Mouse (Mus musculus): ENCODE data around the gene Khdc3.
"Not testable (repeated sequence)": the region's sequence is repeated elsewhere in the genome, so short reads cannot be mapped to it uniquely, and the experiment has no call there.

Khdc3 gene

DNA sequence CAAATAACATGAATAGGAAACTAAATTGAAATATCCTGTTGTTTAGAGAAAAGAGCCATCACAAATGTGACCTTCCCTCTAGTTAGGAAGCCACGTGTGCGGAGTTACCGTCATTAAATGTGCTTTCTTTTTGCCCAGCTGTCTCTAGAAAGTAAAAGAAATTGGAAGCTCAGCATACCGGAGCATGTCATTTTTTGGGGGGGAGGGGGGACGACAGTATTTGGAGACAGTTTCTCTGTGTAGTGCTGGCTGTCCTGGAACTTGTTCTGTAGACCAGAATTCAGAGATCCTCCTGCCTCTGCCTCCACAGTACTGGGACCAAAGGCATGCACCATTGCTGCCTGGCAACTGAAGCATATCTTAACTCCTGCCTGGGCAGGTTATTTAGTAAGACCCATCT, at the start of gene Khdc3:
Gene Khdc3, plus strand, starts transcription at position 301 of the 400 bp plus-strand sequence.
- DNase-seq: no peak

DNA sequence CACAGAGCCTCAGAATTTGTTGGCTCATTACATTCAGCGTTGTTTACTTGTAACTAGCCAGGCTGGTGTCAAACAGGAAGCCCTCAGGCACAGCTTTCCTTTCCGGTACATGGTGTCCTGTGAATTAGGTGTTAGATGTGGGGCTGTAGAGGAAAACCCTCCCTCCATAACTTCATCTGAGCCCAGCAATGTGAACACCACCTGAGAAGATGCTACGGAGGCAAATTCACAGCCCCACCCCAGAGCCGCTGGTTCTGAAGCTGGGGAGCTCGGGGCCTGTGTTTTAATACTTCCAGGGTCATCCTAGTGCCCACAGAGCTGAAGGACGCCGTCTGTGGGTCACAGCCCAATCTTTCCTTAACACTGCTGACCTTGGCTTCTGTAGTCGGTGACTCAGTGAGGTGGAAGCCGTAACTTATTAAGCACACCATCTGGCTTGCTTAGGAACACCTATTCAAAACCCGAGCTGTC, 46.2 kb upstream of the Khdc3 start:
- no peak for DNase-seq

DNA sequence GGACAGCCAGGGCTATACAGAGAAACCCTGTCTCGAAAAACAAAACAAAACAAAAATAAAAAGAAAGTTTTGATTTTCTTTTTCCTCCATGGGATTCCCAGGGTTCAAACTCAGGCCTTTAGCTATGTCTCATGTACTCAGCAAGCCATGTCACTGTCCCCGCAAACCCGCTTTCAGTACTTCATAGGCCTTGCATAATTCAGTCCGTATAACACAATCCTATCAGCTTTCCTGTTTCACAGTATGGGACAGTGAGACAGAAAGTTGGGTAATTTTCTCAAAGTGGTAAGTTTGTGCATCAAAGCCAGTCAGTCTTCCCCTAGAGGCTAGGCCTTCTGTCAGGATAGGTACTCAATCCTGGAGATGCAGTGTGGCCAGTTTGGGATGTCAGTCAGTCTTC, 42.4 kb upstream of the Khdc3 start:
- no peak for DNase-seq

DNA sequence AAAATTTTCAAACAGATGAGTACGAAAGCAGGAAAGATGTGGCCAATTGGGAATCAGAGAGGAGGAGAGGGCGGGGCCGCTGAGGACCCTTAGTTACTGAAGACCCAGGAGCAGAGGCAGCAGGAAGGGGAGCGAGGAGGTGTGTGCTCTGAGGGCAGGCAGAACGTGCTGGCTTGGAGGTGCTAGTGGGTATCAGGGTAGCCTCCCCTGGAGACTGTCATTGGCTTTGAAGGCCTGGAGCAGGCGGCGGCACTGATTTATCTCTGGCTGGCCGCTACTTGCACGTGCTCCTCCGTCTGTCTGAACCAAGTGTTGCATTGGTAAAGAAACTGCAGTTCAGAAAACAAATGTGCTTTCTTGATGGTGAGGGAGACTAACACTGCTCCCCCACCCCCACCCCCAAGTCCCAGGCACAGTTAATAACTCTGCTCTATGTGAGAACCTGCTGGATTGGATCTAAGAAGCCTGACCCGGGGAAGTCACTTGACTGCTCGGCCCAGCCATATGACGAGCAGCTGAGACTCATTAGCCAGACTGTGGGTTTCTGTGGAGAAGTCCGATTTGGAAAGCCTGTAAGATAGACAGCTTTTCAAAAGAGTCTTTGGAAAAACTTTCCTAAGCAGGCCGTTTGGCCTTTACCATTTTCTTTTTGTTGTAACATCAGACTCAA, 37.9 kb upstream of the Khdc3 start:
- no peak for DNase-seq

DNA sequence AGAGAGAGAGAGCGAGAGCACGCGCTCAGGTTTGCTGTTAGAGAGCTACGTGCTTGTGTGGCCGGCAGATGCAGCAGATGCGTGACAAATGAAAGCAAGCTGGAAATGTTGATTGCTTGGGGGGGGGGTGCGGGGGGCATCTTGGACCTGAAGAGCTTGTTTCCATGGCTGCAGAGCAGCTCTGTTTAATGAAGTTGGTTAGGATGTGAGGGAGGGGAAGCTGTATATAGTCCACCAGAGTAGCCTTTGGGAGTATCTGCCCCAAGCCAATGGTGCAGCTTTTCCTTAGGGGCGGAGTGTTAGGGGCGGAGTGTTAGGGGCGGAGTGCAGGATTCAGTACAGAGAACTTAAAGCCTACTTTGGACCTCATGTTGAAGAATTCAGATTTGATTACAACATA, 34.5 kb upstream of the Khdc3 start:
- no peak for DNase-seq

DNA sequence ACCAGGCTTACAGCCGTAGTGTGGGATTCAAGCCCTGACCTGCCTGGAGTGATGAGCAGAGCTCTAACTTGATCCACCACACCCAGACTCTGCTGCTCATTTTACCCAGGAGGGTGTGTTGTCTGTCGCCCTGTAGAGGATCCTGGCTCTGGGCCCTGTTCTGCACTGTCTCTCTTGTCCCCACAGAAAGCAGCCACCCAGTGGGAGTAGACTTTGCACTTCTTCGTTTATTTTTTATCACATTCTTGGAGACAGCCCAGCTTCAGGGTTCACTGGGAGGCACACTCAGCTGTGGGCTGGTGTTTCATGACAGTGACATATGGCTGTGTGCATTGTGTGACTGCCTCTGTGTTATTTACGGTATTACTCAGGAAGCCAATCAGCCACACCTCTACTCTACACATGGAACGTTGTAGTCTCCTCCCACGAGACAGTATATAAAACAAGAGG, 33.4 kb upstream of the Khdc3 start:
- DNase-seq: no peak

DNA sequence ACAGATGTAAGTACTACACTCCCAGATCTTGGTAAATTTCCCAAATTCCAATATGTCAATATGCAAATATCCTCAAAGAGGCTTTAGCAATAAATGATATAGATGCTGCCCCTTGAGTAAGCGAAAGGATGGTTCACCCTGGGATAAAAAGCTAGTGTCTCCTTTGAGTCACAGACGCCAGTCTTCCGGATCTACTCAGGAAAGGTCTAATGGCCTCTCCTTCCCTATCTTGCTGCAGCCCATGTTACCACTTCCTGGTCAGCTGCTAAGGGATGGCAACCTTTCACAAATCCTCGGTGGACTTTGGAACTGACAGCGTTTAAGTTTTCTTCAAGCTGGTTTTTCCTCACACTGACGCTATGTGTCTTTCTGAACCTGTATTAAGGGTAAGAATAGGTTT, 32.9 kb upstream of the Khdc3 start:
- no peak for DNase-seq

DNA sequence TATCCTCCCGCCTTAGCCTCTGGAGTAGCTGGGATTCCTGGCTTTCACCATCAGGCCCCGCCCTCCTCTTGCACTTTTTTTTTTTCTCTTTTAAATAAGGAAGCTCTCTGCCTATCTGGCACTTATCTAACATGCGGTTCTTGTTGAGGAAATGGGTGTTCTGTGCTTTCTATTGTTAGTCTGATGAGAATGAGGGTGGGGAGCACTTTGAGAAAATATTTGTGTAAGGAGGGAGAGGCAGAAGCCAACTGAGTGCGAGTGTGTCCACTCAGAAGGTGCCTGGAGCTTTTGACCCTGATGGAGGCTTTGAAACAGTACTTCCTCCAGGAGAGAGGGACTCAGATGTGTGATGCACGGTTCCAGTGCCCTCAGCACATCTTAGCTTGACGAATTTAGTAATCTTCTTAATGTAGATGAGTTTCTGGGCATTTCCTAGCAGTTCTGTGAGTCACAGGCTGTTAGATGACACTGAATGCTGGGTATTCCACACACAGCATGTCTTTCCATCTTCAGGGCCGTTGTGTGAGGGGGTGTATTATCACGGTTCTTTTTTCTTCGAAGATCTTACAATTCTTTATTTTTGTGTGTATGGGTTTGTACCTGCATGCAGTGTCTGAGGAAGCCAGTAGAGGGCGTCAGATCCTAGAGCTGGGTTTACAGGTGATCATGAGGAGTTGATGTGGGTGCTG, 30.5 kb upstream of the Khdc3 start:
- DNase-seq: no peak

DNA sequence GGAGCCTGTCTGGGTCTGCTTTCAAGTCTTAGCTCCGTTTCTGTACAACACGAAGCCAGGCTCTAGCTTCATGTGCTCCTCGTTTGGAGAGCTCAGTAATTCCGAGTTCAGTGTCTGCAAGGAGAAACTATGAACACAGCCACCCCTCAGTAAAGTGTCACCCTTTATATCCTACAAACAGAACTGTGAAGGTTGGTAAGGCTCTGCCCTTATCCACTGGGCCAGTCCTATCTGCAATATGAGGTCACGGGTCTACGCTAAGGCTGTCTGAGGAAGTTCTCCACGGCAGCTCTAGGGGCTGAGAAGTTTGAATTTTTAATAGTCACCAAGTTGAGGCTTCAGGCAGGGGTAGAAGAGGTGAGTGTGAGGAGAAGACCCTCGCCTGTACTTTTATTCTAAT, 29.2 kb upstream of the Khdc3 start:
- no peak for DNase-seq

DNA sequence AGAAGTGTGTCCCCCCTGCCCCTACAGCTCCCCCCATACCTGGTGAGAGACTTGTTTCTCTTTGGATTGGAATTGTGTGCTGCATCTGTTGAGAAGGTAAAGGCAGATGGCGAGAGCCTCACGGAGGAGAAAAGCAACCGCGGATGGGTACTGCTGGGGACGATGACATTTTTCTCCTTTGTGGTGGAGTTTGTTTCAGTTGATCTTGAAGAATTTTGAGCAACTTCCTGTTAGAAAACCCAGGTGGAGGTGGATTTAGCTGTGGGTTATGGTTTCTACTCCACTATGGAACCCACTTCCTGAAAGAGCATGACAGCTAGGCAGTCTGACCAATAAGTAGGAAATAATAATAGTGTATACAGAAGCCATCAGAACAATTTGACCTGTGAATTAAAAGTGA, 28.5 kb upstream of the Khdc3 start:
- DNase-seq: peak; percentile 53

DNA sequence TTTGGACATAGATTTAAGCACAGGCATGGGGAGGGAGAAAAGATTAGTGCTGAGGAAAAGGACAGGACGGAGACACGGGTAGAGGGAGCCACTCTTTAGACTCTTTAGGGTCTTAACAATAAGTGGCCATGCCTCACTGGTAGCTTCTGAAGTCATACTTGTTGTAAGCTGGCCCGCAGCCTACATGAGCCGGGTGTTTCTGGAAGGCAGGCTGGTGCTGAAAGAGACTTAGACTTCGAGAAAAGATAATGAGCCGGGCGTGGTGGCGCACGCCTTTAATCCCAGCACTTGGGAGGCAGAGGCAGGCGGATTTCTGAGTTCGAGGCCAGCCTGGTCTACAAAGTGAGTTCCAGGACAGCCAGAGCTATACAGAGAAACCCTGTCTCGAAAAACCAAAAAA, 22.3 kb upstream of the Khdc3 start:
- not testable (repeated sequence) for DNase-seq

DNA sequence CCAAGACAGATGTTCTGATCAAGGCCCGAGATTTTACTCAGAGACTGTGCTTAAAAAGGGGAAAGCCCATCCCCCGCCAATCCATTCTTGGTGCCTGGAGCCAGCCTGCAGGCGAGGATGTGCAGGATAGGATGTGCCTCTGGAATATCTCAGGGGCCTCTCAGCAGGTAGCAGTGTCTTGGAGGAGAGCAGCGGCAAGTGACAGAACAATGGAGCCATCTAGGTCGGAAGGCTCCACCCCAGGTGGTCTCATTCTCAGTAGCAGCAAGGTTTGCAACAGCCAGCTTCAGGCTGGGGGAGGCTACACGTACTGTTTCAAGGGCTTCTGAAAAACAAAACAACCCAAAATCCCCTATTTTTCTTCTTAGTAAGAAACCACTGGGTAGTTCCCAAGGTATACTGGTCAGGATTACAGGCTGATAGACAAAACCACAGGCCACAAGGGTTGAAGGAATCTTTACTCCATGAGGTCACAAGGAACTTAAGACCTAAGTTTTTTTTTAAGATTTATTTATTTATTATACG, 21.8 kb upstream of the Khdc3 start:
- DNase-seq: peak; percentile 46

DNA sequence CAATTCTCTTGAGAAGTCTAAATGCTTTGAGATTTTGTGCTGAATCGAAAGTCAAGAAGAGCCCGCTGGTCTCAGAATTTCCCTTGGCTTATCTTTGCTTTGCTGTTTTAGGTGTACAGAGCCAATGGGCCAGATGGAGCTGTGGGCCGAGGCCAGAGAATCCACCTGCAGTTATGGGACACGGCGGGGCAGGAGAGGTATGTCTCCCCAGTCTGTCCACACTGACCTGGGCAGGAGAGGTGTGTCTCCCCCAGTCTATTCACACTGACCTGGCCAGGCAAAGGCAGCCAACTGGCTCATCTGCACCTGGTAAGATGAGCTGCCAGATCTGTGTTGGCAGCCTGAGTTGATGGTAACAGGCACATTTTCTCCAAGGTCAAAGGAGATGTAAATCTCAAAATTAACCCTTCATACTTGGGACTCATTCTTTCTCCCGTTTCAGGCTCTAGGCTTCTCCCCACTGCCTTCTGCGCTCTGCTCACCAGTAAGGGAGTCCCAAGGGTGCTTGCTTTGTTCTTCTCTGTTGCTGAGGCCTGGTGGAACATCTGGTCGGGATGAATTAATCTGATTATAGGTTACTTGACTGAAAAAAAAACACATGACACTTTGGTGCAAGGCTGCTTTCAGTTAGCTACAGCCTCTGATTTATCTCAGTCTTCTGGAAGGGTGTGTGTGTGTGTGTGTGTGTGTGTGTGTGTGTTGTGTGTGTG, 19.2 kb upstream of the Khdc3 start:
- no peak for DNase-seq

DNA sequence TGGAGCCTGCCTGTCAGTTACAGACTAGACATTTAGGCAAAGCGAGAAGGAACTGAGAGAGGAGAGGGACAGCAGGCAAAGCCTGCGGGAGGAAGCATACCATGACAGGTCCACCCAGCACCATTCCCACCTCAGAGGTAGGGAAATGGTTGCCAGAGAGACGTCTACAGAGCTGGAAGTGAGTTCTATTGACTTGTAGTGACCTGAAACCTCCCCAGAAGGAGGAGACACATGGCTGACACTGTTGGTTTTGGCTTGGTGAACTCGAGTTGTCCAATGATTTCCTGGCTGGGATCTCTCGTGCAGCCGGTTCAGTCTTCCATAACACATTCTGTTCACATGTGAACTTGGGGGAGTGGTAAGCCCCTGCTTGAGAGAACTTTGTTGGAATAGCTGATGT, 17.7 kb upstream of the Khdc3 start:
- no peak for DNase-seq

DNA sequence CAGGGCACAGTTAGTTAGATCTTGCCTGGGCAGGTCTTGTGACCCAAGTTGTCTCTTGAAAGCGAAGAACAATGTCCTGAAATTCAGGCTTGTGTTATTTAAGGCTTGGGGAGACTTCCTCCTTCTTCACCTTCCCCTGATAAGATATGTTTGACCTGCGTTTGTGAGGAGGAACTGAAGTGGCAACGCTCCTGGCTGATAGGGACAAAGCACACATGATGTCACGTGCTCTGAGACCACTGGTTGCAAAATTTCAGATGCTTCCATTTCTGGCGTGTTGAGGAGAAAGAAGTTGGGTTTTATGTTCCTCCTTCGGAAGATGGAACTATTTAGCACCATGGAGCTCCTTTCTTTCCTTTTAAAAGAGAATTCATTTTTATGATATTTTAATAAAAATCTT, 15.8 kb upstream of the Khdc3 start:
- DNase-seq: no peak

DNA sequence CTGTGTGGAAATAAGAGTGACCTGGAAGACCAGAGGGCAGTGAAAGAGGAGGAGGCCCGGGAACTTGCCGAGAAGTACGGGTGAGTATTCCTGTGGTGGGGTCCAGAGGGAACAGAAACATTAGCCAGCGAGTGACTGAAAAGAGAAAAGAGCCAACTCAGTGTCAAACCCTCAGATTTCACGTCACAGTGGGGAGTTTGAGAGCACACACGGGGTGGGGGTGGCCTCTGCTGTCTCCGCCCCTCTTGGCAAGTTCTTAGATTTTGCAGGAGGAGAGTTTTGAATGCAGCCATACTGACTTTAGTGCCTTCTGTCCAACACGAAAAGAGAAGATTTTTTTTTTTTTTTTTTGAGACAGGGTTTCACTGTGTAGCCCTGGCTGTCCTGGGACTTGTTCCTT, 14.5 kb upstream of the Khdc3 start:
- peak; percentile 69 for DNase-seq

DNA sequence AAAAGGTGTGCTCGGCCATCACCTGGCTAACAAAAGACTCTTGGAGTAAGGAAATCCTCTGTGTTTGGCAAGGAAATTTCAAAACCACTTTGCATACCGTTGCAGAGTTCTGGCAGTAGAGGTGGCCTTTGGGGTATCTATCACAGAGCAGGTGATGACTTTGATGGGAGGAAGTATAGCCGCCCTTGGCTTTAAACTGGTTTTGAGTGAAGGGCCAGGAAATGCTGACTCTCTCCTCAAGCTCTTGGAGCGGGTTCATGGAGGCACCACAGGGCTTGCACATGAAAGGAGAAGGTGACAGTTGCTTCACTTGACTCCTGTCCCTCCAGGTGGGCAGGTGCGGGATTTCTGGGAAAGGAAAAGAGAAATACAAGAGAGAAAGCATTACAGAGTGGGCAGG, 14.1 kb upstream of the Khdc3 start:
- no peak for DNase-seq

DNA sequence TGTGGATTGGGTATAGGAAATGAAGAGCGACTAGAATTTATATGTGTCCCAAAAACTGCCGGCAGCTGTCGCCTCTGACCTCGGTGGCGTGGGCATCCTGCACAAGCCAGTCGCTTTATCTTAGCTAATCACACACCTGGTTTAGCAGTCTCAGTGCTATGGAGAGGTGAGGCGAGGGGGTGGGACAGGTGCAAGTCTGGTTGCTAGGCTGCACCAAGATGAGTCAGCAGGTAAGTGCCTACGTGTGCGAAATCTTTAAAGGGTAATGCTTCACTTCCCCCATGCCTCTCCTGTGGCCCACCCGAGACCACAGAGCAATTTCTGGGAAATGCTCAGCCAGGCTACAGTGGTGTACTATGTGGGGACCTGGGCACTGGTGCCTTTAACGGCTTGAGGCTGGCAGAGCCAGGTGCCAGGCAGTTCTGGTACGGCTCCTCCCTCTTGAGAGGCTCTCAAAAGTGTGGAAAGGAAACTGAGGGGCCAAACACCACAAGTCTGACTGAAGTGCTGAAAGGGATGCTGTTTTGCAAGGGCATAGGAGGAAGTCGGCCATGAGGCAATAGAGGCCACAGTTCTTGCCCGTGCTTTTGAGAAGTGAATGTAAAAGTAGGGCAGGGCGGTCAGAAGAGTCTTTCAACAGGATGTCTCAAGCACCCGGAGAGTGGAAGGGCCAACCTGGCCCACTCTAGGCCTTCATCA, 12.3 kb upstream of the Khdc3 start:
- peak; percentile 60 for DNase-seq

DNA sequence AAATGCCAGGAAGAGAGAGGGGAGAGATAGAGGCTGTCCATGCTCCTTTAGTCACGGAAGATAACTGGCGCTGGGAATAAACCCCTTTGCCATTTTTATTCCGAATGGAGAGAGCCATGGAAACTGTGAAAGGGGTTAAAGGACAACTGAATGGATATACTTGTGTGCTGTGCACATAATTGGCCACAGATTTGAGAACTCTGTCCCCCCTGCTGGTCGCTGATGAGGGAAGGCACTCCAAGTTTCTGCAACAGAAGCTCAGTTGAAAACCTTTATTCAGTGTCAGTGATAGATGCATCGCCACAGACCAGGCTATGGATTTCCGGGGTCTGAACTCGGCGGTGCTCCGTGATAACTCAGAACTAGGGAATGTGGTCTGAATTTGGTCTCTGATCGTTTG, 11.5 kb upstream of the Khdc3 start:
- DNase-seq: peak; percentile 58

DNA sequence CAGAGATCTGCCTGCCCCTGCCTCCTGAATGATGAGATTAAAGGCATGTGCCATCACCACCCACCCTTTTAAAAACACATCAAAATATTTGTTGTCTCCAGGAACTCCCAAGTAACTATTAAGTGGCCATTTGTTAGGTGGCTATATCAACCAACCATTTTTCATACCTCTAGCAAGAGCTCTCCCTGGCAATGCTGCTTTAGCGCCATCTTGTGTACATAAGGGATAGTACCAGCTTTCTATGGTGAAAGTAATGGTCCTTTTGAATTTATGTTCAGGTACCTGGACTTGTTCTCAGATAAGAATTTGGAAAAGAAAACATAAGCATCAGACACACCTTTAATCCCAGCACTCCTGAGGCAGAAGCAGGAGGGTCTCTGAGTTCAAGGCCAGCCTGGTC, 9.9 kb upstream of the Khdc3 start:
- no peak for DNase-seq

DNA sequence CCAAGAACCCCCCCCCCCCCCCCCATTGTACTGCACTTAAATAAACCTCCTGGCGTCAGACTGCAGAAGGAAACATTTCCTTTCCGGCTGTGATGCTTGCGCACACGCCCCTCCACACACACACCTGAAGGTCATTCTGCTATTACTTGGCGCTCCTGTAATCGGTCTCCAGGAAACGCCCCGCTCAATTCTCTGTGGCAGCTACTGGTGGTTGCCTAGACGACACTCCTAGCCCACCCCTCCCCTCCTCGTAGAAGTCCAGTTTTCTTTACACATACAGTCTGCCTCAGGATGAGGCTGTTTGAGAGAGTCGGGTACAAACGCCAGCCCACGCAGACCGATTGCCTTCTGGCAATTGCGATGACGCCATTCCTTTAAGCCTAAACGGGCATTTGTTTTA, 7.1 kb upstream of the Khdc3 start:
- no peak for DNase-seq

DNA sequence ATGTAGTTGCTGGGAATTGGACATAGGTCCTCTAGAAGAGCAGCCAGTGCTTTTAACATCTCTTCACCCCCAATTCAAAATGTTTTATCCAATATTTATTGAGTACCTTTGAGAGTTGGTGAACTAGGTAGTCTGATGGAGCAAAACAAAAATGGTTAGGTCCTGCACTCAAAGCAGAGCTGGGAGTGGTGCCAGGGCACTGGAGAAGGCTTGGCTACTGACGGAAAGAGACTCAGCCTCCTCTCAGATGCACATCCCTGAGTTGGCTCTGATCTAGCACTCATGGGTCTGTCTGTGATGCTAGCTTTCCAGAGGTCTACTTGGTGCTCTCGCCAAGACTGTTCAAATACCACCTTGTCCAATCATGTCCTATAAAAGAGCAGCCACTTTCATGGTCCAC, 3.7 kb upstream of the Khdc3 start:
- no peak for DNase-seq

DNA sequence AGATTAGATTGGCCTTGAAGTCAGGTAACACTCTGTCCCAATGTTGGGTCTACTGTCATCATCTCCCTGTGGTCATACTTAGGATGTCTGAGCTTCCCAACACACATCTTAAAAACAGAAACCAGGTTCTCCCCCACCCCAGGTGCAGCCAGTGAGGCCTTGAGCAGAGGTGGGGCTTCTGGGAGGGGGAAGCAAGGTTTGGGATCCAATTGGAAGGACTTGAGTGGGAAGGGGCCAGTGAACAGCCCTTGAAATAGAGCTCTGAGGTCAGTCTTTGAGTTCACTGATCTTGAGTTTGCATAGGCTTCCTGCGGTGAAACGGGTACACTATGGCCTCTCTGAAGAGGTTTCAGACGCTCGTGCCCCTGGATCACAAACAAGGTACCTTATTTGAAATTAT, 545 bp downstream of the Khdc3 start, which contains the start of gene Gm20509:
Gene Gm20509, plus strand, starts transcription at position 290 of the 400 bp plus-strand sequence.
- no peak for DNase-seq
